ENCODE assay signal across 22 mouse cellular contexts in genomic region chr8:106574283-106574682, GRCm38 (mm10).
"Had no signal": no experiment of that assay in that cellular context is flagged by ENCODE, and none has a peak within 500 bp of the region (broad histone marks: within the 10 kb centered on the region; RNA-seq: fewer than 3 reads in every experiment).

No protein-coding gene starts in this region.

- H3K27ac ChIP-seq: liver, embryonic 13.5 days; liver, embryonic 15.5 days; lung, embryonic 15.5 days; macrophage; neural tube, embryonic 13.5 days; neural tube, embryonic 15.5 days had no signal

- H3K4me3 ChIP-seq: liver, embryonic 13.5 days; liver, embryonic 15.5 days; lung, embryonic 15.5 days; megakaryocyte, embryonic 14.5 days; myocyte; neural tube, embryonic 13.5 days; neural tube, embryonic 15.5 days had no signal

- H3K4me1 ChIP-seq: neural tube, embryonic 13.5 days had no signal

- H3K9ac ChIP-seq: liver, embryonic 13.5 days; liver, embryonic 15.5 days; liver, postnatal 0 days; lung, embryonic 15.5 days; neural tube, embryonic 13.5 days; neural tube, embryonic 15.5 days had no signal

- ATAC-seq: liver, postnatal 0 days; lung, postnatal 0 days had no signal

- DNase-seq: liver, embryonic 13.5 days; liver, postnatal 0 days; lung, adult 2 months; lung, postnatal 14 days; lung, postnatal 36 days; midbrain, embryonic 14.5 days; retina, postnatal 1 day; right cerebral cortex, adult 18-20 months; right cerebral cortex, postnatal 25 days; right cerebral cortex, postnatal 4 days; spleen, adult 18-20 months; thymus, adult 18-20 months; thymus, postnatal 14 days; thymus, postnatal 36 days had no signal

- H3K36me3 ChIP-seq: liver, embryonic 13.5 days; liver, embryonic 15.5 days; lung, embryonic 15.5 days; neural tube, embryonic 13.5 days; neural tube, embryonic 15.5 days had no signal

- H3K9me3 ChIP-seq: liver, embryonic 13.5 days; liver, embryonic 15.5 days; lung, embryonic 15.5 days; megakaryocyte, embryonic 14.5 days; neural tube, embryonic 13.5 days; neural tube, embryonic 15.5 days had no signal

- H3K4me2 ChIP-seq: liver, embryonic 13.5 days; liver, embryonic 15.5 days; lung, embryonic 15.5 days; neural tube, embryonic 13.5 days; neural tube, embryonic 15.5 days had no signal

- H3K27me3 ChIP-seq: liver, embryonic 13.5 days; liver, embryonic 15.5 days; lung, embryonic 15.5 days; neural tube, embryonic 13.5 days; neural tube, embryonic 15.5 days had no signal
